Mouse (Mus musculus): ENCODE data around the gene Klhl40. TPM values are rescaled to one million over a fixed set of nuclear protein-coding genes. Genes with fewer than 3 reads are reported as not detected.

Klhl40 gene
- 0.17 and 0.26 TPM in 2 replicates for polyA plus RNA-seq (2016; fragmentation: Nextera tagmentation; extraction: Ambion mirVana)

DNA sequence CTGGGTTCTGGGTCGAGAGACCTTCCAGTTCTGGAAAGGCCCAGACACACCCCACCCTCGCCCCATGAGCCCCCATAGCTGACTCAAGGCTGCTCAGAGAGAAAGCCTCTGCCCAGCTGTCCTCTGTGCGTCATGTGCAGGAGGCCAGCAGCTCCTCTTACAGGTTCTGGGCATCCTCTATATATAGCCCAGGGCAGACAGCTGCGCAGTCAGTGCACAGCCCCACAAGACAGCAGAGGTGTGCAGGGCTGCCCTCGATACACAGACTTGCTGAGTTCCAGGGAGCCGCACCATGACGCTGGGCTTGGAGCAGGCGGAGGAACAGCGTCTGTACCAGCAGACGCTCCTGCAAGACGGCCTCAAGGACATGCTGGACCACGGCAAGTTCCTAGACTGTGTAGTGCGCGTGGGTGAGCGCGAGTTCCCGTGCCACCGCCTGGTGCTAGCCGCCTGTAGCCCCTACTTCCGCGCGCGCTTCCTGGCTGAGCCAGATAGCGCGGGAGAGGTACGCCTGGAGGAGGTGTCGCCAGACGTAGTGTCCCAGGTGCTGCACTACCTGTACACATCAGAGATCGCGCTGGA, at the start of gene Klhl40:
Gene Klhl40 (plus strand): TSS at position 124 of the 582 bp plus-strand sequence.
- no peak for DNase-seq (ENCODE audit: low spot score)
- H3K36me3 ChIP-seq (replicated peaks): no peaks in the 10 kb centered on the region
- 21% methylated on average over 30 of the region's 30 CpGs for WGBS
- H3K27ac ChIP-seq (replicated peaks): no peak within 1 kb of the TSS
- peaks cover 13% of the 10 kb centered on the region for H3K4me1 ChIP-seq
- peak within 1 kb of the TSS; percentile 53 for H3K4me3 ChIP-seq
- no peaks in the 10 kb centered on the region for H3K9me3 ChIP-seq
- H3K27me3 ChIP-seq (replicated peaks; ENCODE audit: low read depth, poor library complexity, severe bottlenecking): peaks cover 56% of the 10 kb centered on the region

DNA sequence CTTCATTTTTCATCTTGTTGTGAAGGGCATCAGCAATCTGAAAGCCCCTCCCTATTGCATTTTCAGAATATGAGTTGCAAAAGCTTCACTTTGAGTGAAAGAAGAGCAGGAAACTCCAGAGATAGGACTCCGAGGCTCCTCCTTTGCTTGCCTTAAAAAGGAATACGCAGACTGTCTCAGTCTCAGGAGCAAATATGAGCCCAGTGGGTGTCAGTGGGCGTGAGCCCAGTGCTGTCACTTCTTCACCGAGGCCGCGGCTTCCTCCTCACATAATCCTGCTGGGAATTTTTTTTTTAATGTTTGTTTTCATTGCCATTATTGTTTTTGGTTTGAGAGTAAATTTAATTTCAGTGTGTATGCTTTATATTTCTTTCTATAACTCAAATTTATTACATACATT, 36.9 kb upstream of the Klhl40 start:
- no peaks in the 10 kb centered on the region for H3K4me1 ChIP-seq
- 92% methylated on average over 6 of the region's 6 CpGs for WGBS
- no peaks in the 10 kb centered on the region for H3K9me3 ChIP-seq
- H3K27ac ChIP-seq (replicated peaks): no peak overlapping the region
- no peaks in the 10 kb centered on the region for H3K27me3 ChIP-seq (replicated peaks; ENCODE audit: low read depth, poor library complexity, severe bottlenecking)
- H3K36me3 ChIP-seq (replicated peaks): peaks cover 79% of the 10 kb centered on the region
- no peak for DNase-seq (ENCODE audit: low spot score)
- no peak overlapping the region for H3K4me3 ChIP-seq

DNA sequence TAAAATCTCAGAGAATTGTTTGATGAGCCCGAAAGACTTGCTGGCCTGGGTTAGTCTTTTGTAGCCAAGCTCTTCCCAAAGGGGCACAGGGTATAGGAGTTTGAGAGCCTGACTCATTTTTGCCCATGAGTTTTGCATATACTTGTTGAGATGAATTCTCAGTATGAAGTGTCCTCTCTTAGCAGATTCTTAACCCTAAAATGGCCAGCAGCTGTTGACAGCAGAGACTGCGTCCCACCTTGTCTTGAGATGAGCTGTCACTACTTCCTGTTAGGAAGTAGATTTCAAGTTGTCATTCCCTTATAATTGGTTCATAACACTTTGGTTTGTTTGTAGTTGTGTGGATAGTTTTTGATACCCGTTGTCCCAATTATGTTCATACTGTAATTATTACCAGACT, 36.2 kb upstream of the Klhl40 start:
- no peak for DNase-seq (ENCODE audit: low spot score)
- no peaks in the 10 kb centered on the region for H3K9me3 ChIP-seq
- WGBS: 93% methylated on average over 3 of the region's 3 CpGs
- no peak overlapping the region for H3K4me3 ChIP-seq
- H3K36me3 ChIP-seq (replicated peaks): peaks cover 79% of the 10 kb centered on the region
- H3K27ac ChIP-seq (replicated peaks): no peak overlapping the region
- no peaks in the 10 kb centered on the region for H3K4me1 ChIP-seq
- no peaks in the 10 kb centered on the region for H3K27me3 ChIP-seq (replicated peaks; ENCODE audit: low read depth, poor library complexity, severe bottlenecking)

DNA sequence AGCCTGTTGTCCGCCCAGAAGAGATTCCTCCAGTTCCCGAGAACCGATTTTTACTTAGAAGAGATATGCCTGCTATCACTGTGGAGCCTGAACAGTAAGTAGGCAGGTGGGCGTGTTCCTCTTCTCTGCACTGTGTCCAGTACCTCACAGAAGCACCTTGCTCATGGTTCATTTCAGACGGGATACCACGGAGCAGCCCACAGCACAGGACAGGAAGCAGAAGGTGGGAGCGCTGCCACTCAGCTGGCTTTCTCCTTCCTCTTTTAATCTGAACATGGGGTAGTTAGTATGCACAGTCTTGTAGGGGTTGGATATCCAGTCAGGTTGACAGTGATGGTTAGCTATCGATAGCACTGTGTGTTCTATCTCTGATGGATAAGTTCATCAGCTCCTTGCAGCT, 33.4 kb upstream of the Klhl40 start:
- no peaks in the 10 kb centered on the region for H3K9me3 ChIP-seq
- no peaks in the 10 kb centered on the region for H3K4me1 ChIP-seq
- no peaks in the 10 kb centered on the region for H3K27me3 ChIP-seq (replicated peaks; ENCODE audit: low read depth, poor library complexity, severe bottlenecking)
- peaks cover 96% of the 10 kb centered on the region for H3K36me3 ChIP-seq (replicated peaks)
- H3K27ac ChIP-seq (replicated peaks): no peak overlapping the region
- 91% methylated on average over 8 of the region's 8 CpGs for WGBS
- DNase-seq (ENCODE audit: low spot score): no peak
- no peak overlapping the region for H3K4me3 ChIP-seq

DNA sequence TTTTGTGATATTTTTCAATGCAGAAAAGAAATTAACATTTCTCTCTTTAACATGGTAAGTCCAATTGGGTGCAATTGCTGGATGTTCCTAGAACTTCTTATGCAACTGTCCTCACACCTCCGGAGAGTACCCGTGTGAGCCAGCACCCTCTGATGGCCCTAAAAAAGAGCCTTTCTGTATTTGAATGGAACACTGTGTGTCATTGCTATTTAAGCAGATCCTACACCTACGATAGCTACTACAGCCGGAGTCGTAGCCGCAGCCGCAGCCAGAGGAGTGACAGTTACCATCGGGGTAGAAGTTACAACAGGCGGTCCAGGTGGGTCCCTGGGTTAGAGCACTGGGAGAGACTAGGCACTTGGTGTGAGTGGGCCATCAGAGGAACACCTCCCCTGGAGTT, 24.6 kb upstream of the Klhl40 start:
- WGBS: 95% methylated on average over 9 of the region's 9 CpGs
- H3K36me3 ChIP-seq (replicated peaks): peaks cover 93% of the 10 kb centered on the region

DNA sequence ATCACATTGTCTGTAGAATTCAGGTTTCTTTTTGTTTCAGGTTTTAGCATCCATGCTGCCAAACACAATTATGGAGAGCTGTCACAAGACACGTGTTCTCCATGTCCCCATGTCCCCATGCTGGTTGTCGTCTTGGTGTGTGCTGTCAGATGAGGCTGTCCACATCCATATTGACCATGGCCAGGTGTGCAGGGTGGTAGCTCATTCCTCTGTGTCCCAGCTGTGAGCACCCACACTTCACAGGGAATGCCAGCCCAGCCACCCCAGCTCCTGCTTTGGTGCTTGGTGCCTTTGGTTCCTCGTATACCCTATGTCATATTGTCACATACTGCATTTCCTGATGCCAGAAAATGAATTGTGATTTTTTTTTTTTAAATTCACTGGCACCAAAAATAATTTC, 22.8 kb upstream of the Klhl40 start:
- WGBS: 94% methylated on average over 3 of the region's 3 CpGs
- Histone ChIP-seq H3K27ac (replicated peaks) (no peak overlapping the region), H3K4me1 (peaks cover 24% of the 10 kb centered on the region), H3K36me3 (replicated peaks) (peaks cover 74% of the 10 kb centered on the region), H3K27me3 (replicated peaks; ENCODE audit: low read depth, poor library complexity, severe bottlenecking) (no peaks in the 10 kb centered on the region), H3K4me3 (no peak overlapping the region), H3K9me3 (no peaks in the 10 kb centered on the region)
- no peak for DNase-seq (ENCODE audit: low spot score)

More for the DNA sequence above, 24.6 kb upstream of the Klhl40 start:
- H3K4me1 ChIP-seq: peaks cover 5% of the 10 kb centered on the region
- DNase-seq (ENCODE audit: low spot score): no peak
- no peak overlapping the region for H3K27ac ChIP-seq (replicated peaks)
- H3K9me3 ChIP-seq: no peaks in the 10 kb centered on the region
- no peaks in the 10 kb centered on the region for H3K27me3 ChIP-seq (replicated peaks; ENCODE audit: low read depth, poor library complexity, severe bottlenecking)
- H3K4me3 ChIP-seq: no peak overlapping the region

DNA sequence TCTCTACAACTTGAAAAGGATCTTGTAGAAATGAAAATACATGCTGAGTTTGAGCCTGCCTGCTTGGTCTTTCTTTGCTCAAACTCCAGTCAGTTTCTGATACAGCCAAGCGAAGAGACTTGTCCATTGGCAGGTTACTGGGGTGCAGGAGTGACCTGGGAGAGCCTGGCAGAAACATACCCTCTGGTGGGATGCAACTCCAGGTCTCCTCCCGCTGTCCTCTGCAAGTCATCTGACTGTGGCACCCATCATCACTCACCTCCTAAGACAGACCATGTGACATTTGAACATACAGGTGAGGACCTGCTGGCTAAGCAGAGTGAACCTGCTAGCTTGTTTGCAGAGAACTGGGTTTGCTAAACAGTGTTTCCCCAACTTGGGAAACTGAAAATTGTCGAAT, 20.6 kb upstream of the Klhl40 start:
- no peaks in the 10 kb centered on the region for H3K9me3 ChIP-seq
- peaks cover 42% of the 10 kb centered on the region for H3K4me1 ChIP-seq
- H3K4me3 ChIP-seq: no peak overlapping the region
- H3K27ac ChIP-seq (replicated peaks): no peak overlapping the region
- H3K27me3 ChIP-seq (replicated peaks; ENCODE audit: low read depth, poor library complexity, severe bottlenecking): no peaks in the 10 kb centered on the region
- H3K36me3 ChIP-seq (replicated peaks): peaks cover 56% of the 10 kb centered on the region
- WGBS: 85% methylated on average over 3 of the region's 3 CpGs
- no peak for DNase-seq (ENCODE audit: low spot score)

DNA sequence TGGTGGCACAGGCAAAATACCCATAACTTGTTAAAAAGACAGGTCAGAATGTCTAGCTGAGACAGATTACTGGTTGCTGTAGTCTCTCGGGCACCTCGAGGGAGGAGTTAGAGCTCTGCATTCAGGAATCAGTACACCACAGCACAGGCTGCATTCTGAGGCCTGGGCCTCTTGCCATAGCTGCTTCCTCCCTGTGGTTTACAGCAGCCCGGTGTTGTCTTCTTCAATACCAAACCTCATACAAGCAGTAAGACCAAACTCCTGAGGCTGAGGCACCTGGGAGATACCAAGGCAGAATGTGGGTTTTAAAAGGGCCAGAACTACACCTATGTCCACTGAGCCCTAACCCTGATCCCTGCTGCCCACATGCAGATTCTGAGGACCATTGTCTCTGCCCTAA, 20.0 kb upstream of the Klhl40 start:
- DNase-seq (ENCODE audit: low spot score): peak; percentile 32
- no peaks in the 10 kb centered on the region for H3K27me3 ChIP-seq (replicated peaks; ENCODE audit: low read depth, poor library complexity, severe bottlenecking)
- H3K36me3 ChIP-seq (replicated peaks): peaks cover 56% of the 10 kb centered on the region
- 72% methylated on average over 3 of the region's 3 CpGs for WGBS
- peaks cover 48% of the 10 kb centered on the region for H3K4me1 ChIP-seq
- peak overlapping the region; percentile 82; the same call in 1 of the 2 replicates for H3K4me3 ChIP-seq
- H3K9me3 ChIP-seq: no peaks in the 10 kb centered on the region
- H3K27ac ChIP-seq (replicated peaks): peak overlapping the region; percentile 35; the same call in 1 of the 2 replicates

DNA sequence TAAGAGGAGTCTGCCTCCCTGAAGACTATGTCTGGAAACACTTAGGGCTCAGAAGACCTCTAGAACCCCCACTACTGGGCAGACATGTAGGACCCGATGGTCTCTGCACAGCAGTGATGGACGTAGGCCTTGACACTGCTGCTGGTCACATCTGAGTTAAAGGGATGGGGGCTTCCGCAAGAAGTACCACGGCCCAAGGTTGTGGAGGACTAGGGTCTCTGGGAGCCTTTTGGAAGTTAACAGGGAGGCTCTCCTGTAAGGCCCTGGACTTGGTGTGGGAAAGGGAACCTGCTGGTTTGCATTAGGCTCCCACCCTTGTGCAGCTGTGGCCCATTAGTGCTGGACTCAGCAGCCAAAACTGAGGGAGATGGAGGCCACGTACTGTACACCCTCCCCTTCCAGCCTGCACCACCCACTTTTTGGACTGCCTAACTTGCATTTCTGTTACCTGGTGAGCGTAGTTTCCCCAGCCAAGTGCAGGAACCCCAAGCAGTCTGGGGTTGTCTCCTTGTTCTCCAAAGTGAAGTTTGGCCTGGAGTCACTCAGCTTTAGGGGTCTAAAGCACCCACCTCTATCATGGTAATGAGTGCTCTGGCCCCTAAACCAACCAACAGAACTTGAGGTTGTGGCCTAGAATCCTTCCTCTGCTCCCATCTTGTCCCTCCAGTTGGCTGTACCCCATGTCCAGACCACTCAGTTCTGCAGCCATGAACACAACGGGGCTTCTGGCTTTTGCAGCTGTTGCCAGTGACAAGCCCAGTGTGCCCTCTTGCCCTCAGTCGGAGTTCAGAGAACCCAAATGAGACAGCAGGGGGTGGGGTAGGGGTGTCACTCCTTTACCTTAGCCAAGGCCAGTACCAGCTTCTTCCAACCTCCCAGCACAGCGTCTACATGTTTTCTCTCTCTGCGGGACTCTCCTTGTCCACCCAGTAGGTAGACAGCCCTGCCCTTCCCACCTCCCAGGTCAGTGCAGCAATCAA, 19.3 kb upstream of the Klhl40 start:
- Histone ChIP-seq H3K9me3 (no peaks in the 10 kb centered on the region), H3K27ac (replicated peaks) (peak overlapping the region; percentile 35; the same call in 1 of the 2 replicates), H3K4me3 (peak overlapping the region; percentile 82), H3K4me1 (peaks cover 55% of the 10 kb centered on the region), H3K27me3 (replicated peaks; ENCODE audit: low read depth, poor library complexity, severe bottlenecking) (no peaks in the 10 kb centered on the region), H3K36me3 (replicated peaks) (peaks cover 56% of the 10 kb centered on the region)
- 42% methylated on average over 10 of the region's 10 CpGs for WGBS
- DNase-seq (ENCODE audit: low spot score): peak; percentile 72

DNA sequence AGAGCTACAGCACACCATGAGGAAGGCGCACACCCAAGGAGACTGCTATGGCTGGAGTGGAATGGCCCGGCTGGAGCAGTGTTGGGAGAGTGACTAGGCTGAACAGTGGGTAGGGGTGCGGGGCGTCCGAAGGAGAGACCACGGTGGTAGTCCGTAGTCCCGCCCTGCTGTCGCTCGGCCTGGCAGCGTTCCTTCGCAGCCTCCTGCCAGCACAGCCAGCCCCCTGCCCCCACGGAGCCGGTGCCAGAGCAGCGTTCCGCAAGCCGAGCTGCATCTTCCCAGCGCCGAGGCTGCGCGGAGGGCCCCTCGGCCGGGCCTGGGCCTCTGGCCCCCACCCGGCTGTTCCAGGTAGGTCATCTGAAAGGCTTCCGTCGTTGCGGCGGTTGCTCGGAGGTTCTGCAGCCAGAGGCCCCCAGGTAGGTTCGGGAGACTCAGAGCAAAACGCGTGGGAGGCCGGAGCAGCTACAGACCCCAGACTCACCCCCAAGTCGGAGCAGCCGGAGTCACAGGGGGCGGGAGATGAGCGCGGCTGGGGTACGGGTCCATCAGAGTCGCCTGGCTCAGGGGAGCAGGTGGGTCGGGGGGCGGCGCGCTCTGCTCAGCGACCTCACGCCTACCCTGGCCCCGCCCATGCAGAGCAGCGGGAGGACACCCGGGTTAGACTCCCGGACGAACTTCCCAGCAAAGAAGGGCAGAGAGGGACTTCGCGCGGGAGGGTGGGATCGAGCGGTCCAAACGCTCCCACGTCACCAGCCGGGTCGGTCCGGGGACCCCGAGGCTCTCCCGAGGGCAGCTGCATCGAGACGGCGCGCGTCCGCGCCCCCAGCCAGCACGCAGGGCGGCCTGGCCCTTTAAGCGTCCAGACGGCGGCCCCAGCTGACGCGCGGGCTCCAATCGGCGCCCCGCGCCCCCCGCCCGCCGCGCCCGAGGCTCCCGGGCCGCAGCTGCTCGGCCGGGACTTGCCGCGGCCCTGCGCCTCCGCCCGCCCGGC, 18.0 kb upstream of the Klhl40 start, which contains the start of gene Zfp651:
Gene Zfp651 (plus strand): TSS at position 240 of the 991 bp plus-strand sequence.
- peaks cover 57% of the 10 kb centered on the region for H3K4me1 ChIP-seq

DNA sequence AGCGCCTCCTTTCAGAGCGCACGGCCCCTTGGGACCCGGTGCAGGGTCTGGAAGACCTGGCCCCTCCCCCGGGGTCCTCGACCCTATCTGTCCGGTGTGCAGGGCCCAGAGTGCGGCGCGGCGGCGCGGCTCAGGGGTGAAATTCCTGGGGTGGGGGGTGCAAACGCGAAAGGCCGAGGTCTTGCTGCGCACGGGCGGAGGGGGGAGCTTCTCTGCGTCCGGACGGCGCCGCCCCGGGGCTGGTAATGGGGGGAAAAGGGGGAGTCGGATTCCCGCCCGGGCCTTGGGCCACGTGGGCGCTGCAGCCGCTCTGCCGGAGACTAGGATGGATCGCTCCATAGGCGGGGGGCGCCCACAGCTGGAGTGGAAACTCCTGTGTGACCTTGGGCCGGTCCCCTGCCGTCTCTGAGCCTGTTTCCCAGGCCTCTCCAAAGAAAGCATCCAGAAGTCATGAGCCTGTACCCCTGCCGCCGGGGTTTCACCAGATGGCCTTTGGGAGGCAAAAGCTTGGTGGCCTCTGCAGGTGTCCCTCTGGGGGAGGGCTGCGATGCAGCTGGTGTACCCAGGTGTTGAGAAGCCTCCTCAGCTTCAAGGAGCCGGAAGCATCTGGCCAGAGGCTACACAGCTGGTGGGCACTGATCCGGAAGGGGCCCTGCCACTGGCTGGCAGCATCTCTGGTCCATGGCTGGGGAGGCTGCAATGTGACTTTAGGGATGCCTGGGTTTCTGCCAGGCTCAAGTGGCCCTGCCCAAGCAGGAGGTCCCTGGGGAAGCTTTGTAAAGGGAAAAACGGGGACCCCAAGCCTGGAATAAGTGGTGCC, 16.9 kb upstream of the Klhl40 start:
- H3K9me3 ChIP-seq: no peaks in the 10 kb centered on the region
- H3K27me3 ChIP-seq (replicated peaks; ENCODE audit: low read depth, poor library complexity, severe bottlenecking): no peaks in the 10 kb centered on the region
- H3K4me3 ChIP-seq: peak overlapping the region; percentile 82
- H3K4me1 ChIP-seq: peaks cover 57% of the 10 kb centered on the region
- peak overlapping the region; percentile 97 for H3K27ac ChIP-seq (replicated peaks)
- WGBS: 2% methylated on average over 43 of the region's 43 CpGs
- peak; percentile 93 for DNase-seq (ENCODE audit: low spot score)
- H3K36me3 ChIP-seq (replicated peaks): peaks cover 56% of the 10 kb centered on the region

More for the DNA sequence above, 18.0 kb upstream of the Klhl40 start, which contains the start of gene Zfp651:
- Histone ChIP-seq H3K27ac (replicated peaks) (peak within 1 kb of the TSS; percentile 97), H3K36me3 (replicated peaks) (peaks cover 56% of the 10 kb centered on the region), H3K27me3 (replicated peaks; ENCODE audit: low read depth, poor library complexity, severe bottlenecking) (no peaks in the 10 kb centered on the region), H3K4me3 (peak within 1 kb of the TSS; percentile 82), H3K9me3 (no peaks in the 10 kb centered on the region)
- DNase-seq (ENCODE audit: low spot score): peak; percentile 85
- WGBS: under 1% methylated on average over 97 of the region's 97 CpGs

Data from embryonic facial prominence, embryonic 10.5 days (tissue).